Mouse (Mus musculus) erythroid progenitor cell, adult 5-6 weeks (primary cell): ENCODE data around the gene Cpne5. TPM values are rescaled to one million over a fixed set of nuclear protein-coding genes. Genes with fewer than 3 reads are reported as not detected.
"Not testable (repeated sequence)": the region's sequence is repeated elsewhere in the genome, so short reads cannot be mapped to it uniquely, and the experiment has no call there.

ENCODE experiments used
- ATAC-seq: replicated peaks from 2 replicates; pipeline ENCODE4 v1.8.0; 2016; ENCODE audit warnings: moderate number of reproducible peaks, mild to moderate bottlenecking, moderate TSS enrichment, inconsistent platforms; ENCODE audit not compliant: poor library complexity, low FRiP score, severe bottlenecking
- total RNA-seq, 2 experiments: library from RNA; stranded (forward) in 1 of 2; stranded (reverse) in 1 of 2; fragments of 150-400 nt in 1 of 2; fragments of 186-747, 209-891 nt in 1 of 2; gene quantifications; 2 replicates each; pipeline versions ENCODE4 v1.2.3 to v1.2.4; 2015 to 2017; ENCODE audit warnings: low replicate concordance in 2 of 2

Cpne5 gene
- total RNA-seq (2015; ENCODE audit: low replicate concordance) = not detected in 2 replicates
- total RNA-seq (2017; ENCODE audit: low replicate concordance) = 0.13 TPM in 1 of 2 replicates, not detected in the other

- no peak for ATAC-seq
Observed at GRCm38 (mm10) chr17:29237772-29238420, at the start of gene Cpne5. Cpne5 (minus strand) TSS chr17:29238167.

GRCm38 (mm10) chr17:29282216-29282952 lies 44.4 kb upstream of the Cpne5 start:
- no peak for ATAC-seq

GRCm38 (mm10) chr17:29281541-29281940 lies 43.6 kb upstream of the Cpne5 start:
- no peak for ATAC-seq

GRCm38 (mm10) chr17:29280422-29280821 lies 42.5 kb upstream of the Cpne5 start:
- ATAC-seq = no peak

- ATAC-seq = no peak
Observed at GRCm38 (mm10) chr17:29273889-29274288, 35.9 kb upstream of the Cpne5 start.

- no peak for ATAC-seq
Observed at GRCm38 (mm10) chr17:29273156-29273555, 35.2 kb upstream of the Cpne5 start.

- no peak for ATAC-seq
Observed at GRCm38 (mm10) chr17:29270148-29270698, 32.3 kb upstream of the Cpne5 start.

- ATAC-seq = no peak
Observed at GRCm38 (mm10) chr17:29269349-29269706, 31.4 kb upstream of the Cpne5 start.

GRCm38 (mm10) chr17:29268682-29269348 lies 30.8 kb upstream of the Cpne5 start, which contains the start of gene BC004004:
BC004004 (plus strand) TSS chr17:29268788.
- peak; percentile 92 for ATAC-seq

- ATAC-seq = no peak
Observed at GRCm38 (mm10) chr17:29267931-29268681, 30.1 kb upstream of the Cpne5 start.

- not testable (repeated sequence) for ATAC-seq
Observed at GRCm38 (mm10) chr17:29267040-29267439, 29.1 kb upstream of the Cpne5 start.

- ATAC-seq = no peak
Observed at GRCm38 (mm10) chr17:29264760-29265159, 26.8 kb upstream of the Cpne5 start.

GRCm38 (mm10) chr17:29263840-29264633 lies 26.1 kb upstream of the Cpne5 start, which contains the start of gene Ppil1:
Ppil1 (minus strand) TSS chr17:29264186.
- ATAC-seq = peak; percentile 77

- ATAC-seq = no peak
Observed at GRCm38 (mm10) chr17:29263417-29263816, 25.4 kb upstream of the Cpne5 start.

- no peak for ATAC-seq
Observed at GRCm38 (mm10) chr17:29262259-29262649, 24.3 kb upstream of the Cpne5 start.

GRCm38 (mm10) chr17:29261603-29262258 lies 23.8 kb upstream of the Cpne5 start:
- ATAC-seq = no peak

GRCm38 (mm10) chr17:29260501-29260900 lies 22.5 kb upstream of the Cpne5 start:
- ATAC-seq = no peak

GRCm38 (mm10) chr17:29259489-29259888 lies 21.5 kb upstream of the Cpne5 start:
- peak; percentile 65 for ATAC-seq
